Mouse (Mus musculus) midbrain, embryonic 14.5 days (tissue): Measurements from ENCODE around the gene Caln1. TPM values are rescaled to one million over a fixed set of nuclear protein-coding genes. Genes with fewer than 3 reads are reported as not detected.

Experiments used
- ATAC-seq: fragments of 200-750 bp; cut with Nextera tagmentation; 2 replicates; pipeline ENCODE4 v1.8.0; 2017; ENCODE audit warnings: moderate number of reproducible peaks, moderate library complexity; ENCODE audit not compliant: low FRiP score, low TSS enrichment
- DNase-seq: peaks from one replicate; pipeline ENCODE4 v3.0.0-alpha.2; 2015
- H3K27ac ChIP-seq: fragments of 300-500 bp; sonication (generic); replicated peaks from 2 replicates; pipeline ENCODE4 v1.5.1; 2014; ENCODE audit warnings: mild to moderate bottlenecking, low read depth, low read length, moderate library complexity
- H3K27me3 ChIP-seq: fragments of 300-500 bp; sonication (generic); 2 replicates; pipeline ENCODE4 v1.6.1; 2014; ENCODE audit warnings: low read length, control low read depth, mixed read lengths; ENCODE audit not compliant: control insufficient read depth, insufficient read depth
- H3K36me3 ChIP-seq: fragments of 300-500 bp; sonication (generic); 2 replicates; pipeline ENCODE4 v1.6.1; 2014; ENCODE audit warnings: low read length, control low read depth; ENCODE audit not compliant: control insufficient read depth, insufficient read depth
- H3K4me1 ChIP-seq: fragments of 300-500 bp; sonication (generic); 2 replicates; pipeline ENCODE4 v1.6.1; 2014; ENCODE audit warnings: mild to moderate bottlenecking, antibody characterized with exemption, low read length, control low read depth; ENCODE audit not compliant: control insufficient read depth, insufficient read depth
- H3K4me2 ChIP-seq: fragments of 300-500 bp; sonication (generic); 2 replicates; pipeline ENCODE4 v1.6.1; 2014; ENCODE audit warnings: mild to moderate bottlenecking, low read length, moderate library complexity
- H3K4me3 ChIP-seq: fragments of 300-500 bp; sonication (generic); replicated peaks from 2 replicates; pipeline ENCODE4 v1.5.1; 2014; ENCODE audit warnings: low read depth, low read length
- H3K9ac ChIP-seq: fragments of 300-500 bp; sonication (generic); replicated peaks from 2 replicates; pipeline ENCODE4 v1.6.1; 2014; ENCODE audit warnings: mild to moderate bottlenecking, low read length, moderate library complexity
- H3K9me3 ChIP-seq: fragments of 300-500 bp; sonication (generic); 2 replicates; pipeline ENCODE4 v1.6.1; 2016; ENCODE audit warnings: low read length, control low read depth, mixed read lengths; ENCODE audit not compliant: control insufficient read depth
- whole genome bisulfite sequencing: fragments of 180-500 bp; shearing (Covaris S2); extraction: QIAGEN DNeasy Blood & Tissue Kit; methylation state at CpG from one replicate; pipeline ENCODE4 v1.1.7; 2014; 5-methylcytosine and 5-hydroxymethylcytosine counted together
- polyA plus RNA-seq: library from polyadenylated mRNA; unstranded; fragments of >200 nt; fragmentation: Nextera tagmentation; extraction: Ambion mirVana; gene quantifications from 2 replicates; pipeline ENCODE4 v1.2.1, GENCODE M21; 2014

Caln1 gene
- polyA plus RNA-seq, 1 experiment from 2014 or later = 8.4 TPM

DNA sequence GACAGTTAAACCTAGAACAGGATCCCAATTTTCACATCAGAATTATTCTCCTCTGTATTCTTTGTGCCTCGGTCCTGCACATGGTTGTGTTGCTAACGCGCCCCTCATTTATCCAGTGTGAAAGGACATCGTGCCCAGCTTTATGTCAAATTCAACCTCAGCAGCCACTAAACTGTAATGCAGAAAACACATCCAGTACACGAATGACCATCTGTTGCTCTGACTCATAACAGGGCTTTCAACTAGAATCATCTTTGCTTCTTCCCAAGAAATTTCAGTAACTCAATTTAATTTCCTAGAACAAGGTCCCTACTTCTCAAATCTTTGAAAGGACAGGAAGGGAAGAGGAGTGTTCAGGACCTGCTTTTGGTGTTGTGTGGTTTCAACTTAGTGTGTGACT, 451.4 kb downstream of the Caln1 start:
- Histone ChIP-seq H3K36me3 (no peaks in the 10 kb centered on the region), H3K4me1 (no peaks in the 10 kb centered on the region), H3K9ac (no peak overlapping the region), H3K4me2 (no peak overlapping the region), H3K9me3 (no peaks in the 10 kb centered on the region), H3K4me3 (no peak overlapping the region), H3K27ac (no peak overlapping the region), H3K27me3 (no peaks in the 10 kb centered on the region)
- ATAC-seq (no peak), DNase-seq (no peak)
- WGBS = 94% methylated on average over 5 of the region's 5 CpGs

DNA sequence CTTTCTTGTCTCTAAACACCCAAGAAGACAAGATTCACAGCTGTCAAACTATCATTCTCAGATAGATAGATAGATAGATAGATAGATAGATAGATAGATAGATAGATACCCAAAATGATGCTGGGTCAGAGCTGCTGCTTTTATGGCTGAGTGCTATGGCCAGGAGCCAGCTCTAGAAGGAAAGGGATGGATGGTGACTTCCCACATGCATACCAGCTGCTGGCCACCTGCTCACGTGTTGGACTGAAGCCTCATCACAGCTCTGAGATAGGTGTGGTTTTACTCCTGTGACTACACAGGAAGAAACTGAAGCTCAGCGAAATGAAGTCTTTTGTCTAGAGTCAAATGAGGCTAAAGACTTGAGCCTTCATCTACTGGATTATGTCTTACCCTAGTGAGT, 456.5 kb downstream of the Caln1 start:
- ATAC-seq = no peak

DNA sequence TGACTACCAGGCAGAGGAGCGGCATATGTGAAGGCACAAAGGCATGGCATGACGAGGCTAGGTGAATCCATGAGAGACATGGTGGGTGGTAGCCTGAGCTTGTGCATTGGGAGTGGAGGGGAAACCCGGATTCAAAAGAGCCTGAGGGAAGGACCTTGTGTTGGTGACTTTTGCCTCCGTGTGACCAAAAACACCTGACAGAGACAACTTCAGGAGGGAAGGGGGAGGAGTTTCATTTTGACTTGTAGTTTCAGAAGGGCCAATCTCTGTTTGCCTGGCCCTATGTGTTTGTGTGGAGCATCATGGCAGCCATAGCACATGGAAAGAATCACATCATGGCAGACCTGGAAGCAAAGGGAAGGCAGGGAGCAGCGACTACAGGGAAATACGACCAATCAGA, 479.3 kb downstream of the Caln1 start:
- no peak overlapping the region for H3K4me2 ChIP-seq
- WGBS = 86% methylated on average over 6 of the region's 6 CpGs
- no peaks in the 10 kb centered on the region for H3K36me3 ChIP-seq
- no peaks in the 10 kb centered on the region for H3K4me1 ChIP-seq
- DNase-seq (no peak), ATAC-seq (no peak)
- no peaks in the 10 kb centered on the region for H3K9me3 ChIP-seq
- no peak overlapping the region for H3K27ac ChIP-seq
- no peak overlapping the region for H3K9ac ChIP-seq
- H3K4me3 ChIP-seq = no peak overlapping the region
- no peaks in the 10 kb centered on the region for H3K27me3 ChIP-seq

More for the DNA sequence above, 456.5 kb downstream of the Caln1 start:
- no peaks in the 10 kb centered on the region for H3K9me3 ChIP-seq
- no peak for DNase-seq
- WGBS = 92% methylated on average over 2 of the region's 2 CpGs
- no peak overlapping the region for H3K4me2 ChIP-seq
- no peaks in the 10 kb centered on the region for H3K27me3 ChIP-seq
- H3K27ac ChIP-seq = no peak overlapping the region
- no peak overlapping the region for H3K9ac ChIP-seq
- no peaks in the 10 kb centered on the region for H3K4me1 ChIP-seq
- no peak overlapping the region for H3K4me3 ChIP-seq
- H3K36me3 ChIP-seq = no peaks in the 10 kb centered on the region

DNA sequence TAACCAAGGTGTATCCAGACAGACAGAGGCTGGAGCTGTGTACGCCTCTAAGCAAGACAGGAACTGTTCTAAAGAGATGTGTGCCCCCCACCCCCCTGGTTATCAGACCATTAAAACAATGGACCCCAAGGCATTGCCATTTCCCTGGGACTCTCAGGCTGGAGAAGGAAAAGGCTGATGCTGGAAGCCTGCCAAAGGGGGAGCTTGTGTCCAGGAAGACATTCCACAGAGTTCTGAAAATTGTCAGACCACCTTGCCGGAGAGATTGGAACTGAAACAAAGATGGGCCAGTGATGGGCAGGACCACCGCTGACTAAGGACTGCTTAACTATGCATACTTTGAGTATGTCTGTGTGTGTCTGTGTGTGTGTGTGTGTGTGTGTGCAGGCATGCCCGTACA, 480.4 kb downstream of the Caln1 start:
- Histone ChIP-seq H3K27me3 (no peaks in the 10 kb centered on the region), H3K27ac (no peak overlapping the region), H3K4me1 (no peaks in the 10 kb centered on the region), H3K36me3 (no peaks in the 10 kb centered on the region), H3K4me2 (no peak overlapping the region), H3K9me3 (no peaks in the 10 kb centered on the region), H3K4me3 (no peak overlapping the region), H3K9ac (no peak overlapping the region)
- 64% methylated on average over 4 of the region's 4 CpGs for WGBS
- ATAC-seq (no peak), DNase-seq (peak; percentile 28)

DNA sequence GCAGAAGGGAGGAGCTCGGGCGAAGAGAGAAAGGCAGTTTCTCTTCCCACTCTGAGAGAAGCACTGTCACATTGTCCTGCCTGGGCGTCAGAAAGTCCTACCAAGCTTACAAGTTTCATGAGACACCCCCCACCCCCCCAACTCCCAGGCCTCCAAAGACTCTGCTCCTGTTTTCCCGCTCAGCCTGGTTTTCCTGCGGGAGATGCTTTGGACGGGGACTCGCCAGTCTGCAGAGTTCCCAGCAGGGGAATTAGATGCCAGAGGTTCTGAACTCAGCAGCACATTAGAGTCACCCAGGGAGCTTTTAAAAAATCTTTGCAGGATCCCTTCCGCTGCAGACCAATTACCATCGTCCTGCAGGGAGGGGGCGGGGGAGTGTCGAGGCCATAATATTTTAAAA, 482.9 kb downstream of the Caln1 start:
- no peak for ATAC-seq
- DNase-seq = no peak
- no peaks in the 10 kb centered on the region for H3K27me3 ChIP-seq
- no peak overlapping the region for H3K27ac ChIP-seq
- H3K36me3 ChIP-seq = no peaks in the 10 kb centered on the region
- no peak overlapping the region for H3K4me3 ChIP-seq
- no peaks in the 10 kb centered on the region for H3K9me3 ChIP-seq
- WGBS = 11% methylated on average over 11 of the region's 11 CpGs
- no peak overlapping the region for H3K4me2 ChIP-seq
- no peaks in the 10 kb centered on the region for H3K4me1 ChIP-seq
- H3K9ac ChIP-seq = no peak overlapping the region

DNA sequence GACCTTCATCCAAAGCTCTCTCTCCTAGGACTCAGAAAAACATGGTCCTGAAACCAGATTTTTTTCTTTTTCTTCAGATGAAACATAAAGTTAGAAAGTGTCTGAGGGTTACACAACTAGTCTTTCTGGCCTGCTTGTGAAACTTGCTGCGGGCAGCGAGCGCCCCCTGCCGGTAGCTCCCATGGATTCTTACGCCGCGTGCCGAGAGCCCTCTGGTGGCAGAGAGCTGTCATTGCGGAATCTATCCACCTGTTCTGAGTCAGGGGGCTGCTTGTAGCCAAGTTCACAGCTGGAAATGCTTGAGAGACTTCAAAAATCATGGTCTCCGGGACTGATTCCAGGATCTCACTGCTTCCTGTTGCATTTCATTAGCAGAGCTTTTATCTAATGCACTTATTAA, 484.1 kb downstream of the Caln1 start:
- no peaks in the 10 kb centered on the region for H3K9me3 ChIP-seq
- no peak overlapping the region for H3K27ac ChIP-seq
- 1% methylated on average over 10 of the region's 10 CpGs for WGBS
- H3K4me1 ChIP-seq = no peaks in the 10 kb centered on the region
- no peaks in the 10 kb centered on the region for H3K36me3 ChIP-seq
- no peak overlapping the region for H3K9ac ChIP-seq
- no peak overlapping the region for H3K4me2 ChIP-seq
- ATAC-seq = no peak
- no peaks in the 10 kb centered on the region for H3K27me3 ChIP-seq
- no peak overlapping the region for H3K4me3 ChIP-seq
- DNase-seq = peak; percentile 95

DNA sequence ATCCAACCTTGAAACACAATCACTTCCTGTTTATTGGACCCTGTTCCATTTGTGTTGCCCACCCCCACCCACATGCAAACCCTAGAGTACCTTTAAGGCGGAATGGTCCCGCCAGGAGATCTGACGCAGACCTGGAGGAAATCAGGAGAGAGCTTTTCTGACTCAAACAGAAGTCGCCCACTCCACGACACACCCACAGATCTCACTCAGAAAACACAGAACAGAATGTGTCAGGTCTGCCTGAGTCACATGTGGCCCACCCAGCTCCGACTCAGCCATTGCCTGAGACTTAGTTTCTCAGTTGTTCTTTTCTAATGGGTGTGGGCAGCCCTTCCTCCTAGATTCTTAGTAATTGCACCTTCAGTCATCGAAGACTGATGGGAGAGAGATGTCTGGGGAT, 485.2 kb downstream of the Caln1 start:
- 91% methylated on average over 7 of the region's 7 CpGs for WGBS
- Histone ChIP-seq H3K27me3 (no peaks in the 10 kb centered on the region), H3K9ac (no peak overlapping the region), H3K36me3 (no peaks in the 10 kb centered on the region), H3K9me3 (no peaks in the 10 kb centered on the region), H3K27ac (no peak overlapping the region), H3K4me2 (no peak overlapping the region), H3K4me3 (no peak overlapping the region), H3K4me1 (no peaks in the 10 kb centered on the region)
- DNase-seq (no peak), ATAC-seq (no peak)

DNA sequence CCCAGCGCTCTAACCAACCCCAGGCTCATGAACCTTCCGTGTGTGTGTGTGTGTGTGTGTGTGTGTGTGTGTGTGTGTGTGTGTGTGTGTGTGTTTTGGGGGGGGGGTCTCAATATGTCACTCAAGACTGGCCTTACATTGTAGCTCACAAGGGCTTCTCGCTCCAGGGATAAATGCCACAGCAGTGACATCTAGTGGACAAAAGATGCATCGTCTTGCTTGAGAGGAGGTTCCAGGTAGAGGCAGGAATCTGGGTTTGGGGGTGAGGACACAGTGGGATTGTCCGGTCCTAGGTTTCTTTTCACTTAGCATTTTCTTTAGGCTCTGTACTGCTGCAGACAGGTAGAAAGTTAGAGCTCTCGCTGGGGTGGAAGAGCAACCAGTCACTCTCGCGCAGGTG, 488.9 kb downstream of the Caln1 start:
- no peaks in the 10 kb centered on the region for H3K27me3 ChIP-seq
- 26% methylated on average over 8 of the region's 8 CpGs for WGBS
- H3K9me3 ChIP-seq = no peaks in the 10 kb centered on the region
- no peak overlapping the region for H3K27ac ChIP-seq
- no peak overlapping the region for H3K4me3 ChIP-seq
- peak; percentile 86 for DNase-seq
- no peak overlapping the region for H3K9ac ChIP-seq
- no peaks in the 10 kb centered on the region for H3K4me1 ChIP-seq
- ATAC-seq = no peak
- no peak overlapping the region for H3K4me2 ChIP-seq
- no peaks in the 10 kb centered on the region for H3K36me3 ChIP-seq

DNA sequence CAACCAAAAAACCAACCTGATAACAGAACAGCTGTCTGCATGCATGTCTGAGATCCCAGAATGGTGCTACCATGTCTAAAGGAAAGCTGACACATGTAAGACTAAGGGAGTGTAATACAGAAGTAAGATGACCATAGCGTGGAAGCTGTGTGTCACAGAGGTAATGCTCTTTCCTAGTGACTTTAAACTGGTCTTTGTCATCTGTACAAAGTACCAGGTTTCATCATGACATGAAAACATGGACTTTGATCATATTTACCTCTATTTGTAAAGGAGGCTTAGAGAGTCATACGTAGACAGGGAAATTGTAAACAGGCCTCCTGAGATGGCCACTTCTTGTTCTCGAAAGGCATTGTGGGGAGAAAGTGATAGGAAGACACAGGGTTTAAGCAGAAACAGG, 489.5 kb downstream of the Caln1 start:
- ATAC-seq = no peak
- WGBS = 88% methylated on average over 3 of the region's 3 CpGs
- H3K27me3 ChIP-seq = no peaks in the 10 kb centered on the region
- no peak for DNase-seq
- H3K4me1 ChIP-seq = no peaks in the 10 kb centered on the region
- no peak overlapping the region for H3K4me3 ChIP-seq
- H3K4me2 ChIP-seq = no peak overlapping the region
- no peak overlapping the region for H3K9ac ChIP-seq
- no peaks in the 10 kb centered on the region for H3K9me3 ChIP-seq
- H3K36me3 ChIP-seq = no peaks in the 10 kb centered on the region
- H3K27ac ChIP-seq = no peak overlapping the region
